Mouse (Mus musculus) liver, embryonic 14.5 days (tissue): ENCODE measurements around the gene Rhpn2.

Experiments
- CTCF ChIP-seq: IDR thresholded peaks from 2 replicates; pipeline ENCODE4 v1.5.1; 2016; ENCODE audit warnings: antibody characterized with exemption, low read depth, control low read depth
- EP300 ChIP-seq: IDR thresholded peaks from 2 replicates; pipeline ENCODE4 v1.6.1; 2016; ENCODE audit warnings: antibody characterized with exemption, low read depth

DNA sequence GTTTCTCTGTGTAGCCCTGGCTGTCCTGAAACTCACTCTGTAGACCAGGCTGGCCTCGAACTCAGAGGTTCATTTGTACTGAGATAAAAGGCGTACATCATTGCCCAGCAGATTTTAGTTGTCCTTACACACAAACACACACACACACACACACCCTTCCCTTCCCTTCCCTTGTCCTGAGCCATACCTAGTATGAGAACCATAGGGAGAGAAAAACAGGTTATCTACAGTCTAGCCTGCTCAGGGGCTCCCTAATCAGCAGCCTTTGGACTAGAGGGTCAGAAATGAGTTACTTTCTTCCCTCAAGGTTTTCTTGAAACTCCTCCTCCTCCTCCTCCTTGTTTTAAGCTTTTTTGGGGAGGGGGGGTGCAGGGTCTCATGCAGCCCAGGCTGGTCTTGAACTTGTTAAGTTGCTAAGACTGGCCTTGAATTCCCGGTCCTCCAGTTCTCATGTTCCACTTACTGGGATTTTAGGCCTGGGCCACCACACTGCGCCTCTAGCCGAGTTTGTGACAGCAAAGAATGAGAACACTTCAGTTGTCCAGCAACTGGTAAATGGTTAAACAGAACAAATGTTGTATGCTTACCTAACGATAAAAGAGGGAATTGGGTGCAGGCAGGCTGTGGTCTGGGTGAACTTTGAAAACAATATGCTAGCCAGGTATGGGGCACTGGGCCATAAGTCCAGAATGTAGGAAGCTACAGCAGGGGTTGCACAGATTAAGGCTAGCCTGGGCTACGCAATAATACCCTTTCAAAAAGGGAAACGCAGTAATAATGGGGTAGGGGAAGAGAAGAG is 16.1 kb downstream of the Rhpn2 start:
- TF ChIP-seq CTCF (no peak), EP300 (no peak)
